Mouse (Mus musculus) gastrocnemius, postnatal 10 days (tissue): Measurements from ENCODE around the gene Egr4. TPM values are rescaled to one million over a fixed set of nuclear protein-coding genes. Genes with fewer than 3 reads are reported as not detected.
A peak's percentile ranks its signal among the peaks of the same experiment; 100 is the strongest.

Source experiments
- DNase-seq: peaks from one replicate; pipeline ENCODE4 v3.0.0; 2021; ENCODE audit warnings: mixed read lengths
- long read RNA-seq, 2 experiments: library from polyadenylated mRNA; stranded (forward); transcript quantifications; one replicate each; pipeline ENCODE4 v2.0.0; 2021
- total RNA-seq, 2 experiments: library from RNA; stranded (reverse); gene quantifications; 2 replicates each; pipeline ENCODE4 v1.2.3; 2021

The Egr4 gene
- not detected for total RNA-seq
- long read RNA-seq, experiment 1 = 0 reads
- long read RNA-seq, experiment 2 = 0 reads

- DNase-seq = peak; percentile 25
Observed at GRCm38 (mm10) chr6:85513531-85513910, at the start of gene Egr4. TSS of gene Egr4 (minus strand) at chr6:85513589.

DNA sequence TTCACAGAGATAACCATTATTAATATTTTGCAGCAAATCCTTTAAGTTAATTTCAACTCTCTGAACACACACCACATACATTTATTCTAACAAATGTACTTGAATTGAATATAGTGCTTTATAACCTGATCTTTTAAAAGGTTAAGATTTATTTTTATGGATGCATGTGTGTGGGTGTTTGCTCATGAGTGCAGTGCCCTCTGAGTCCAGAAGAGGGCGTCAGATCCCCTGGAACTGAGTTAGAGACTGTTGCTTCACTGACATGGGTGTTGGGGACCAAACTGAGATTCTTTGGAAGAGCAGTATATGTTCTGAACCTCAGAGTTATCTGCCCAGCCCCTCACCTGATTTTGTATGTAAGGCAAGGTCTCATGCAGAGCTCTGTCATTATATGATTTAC, 49.0 kb upstream of the Egr4 start:
- no peak for DNase-seq

GRCm38 (mm10) chr6:85547642-85548041, 34.3 kb upstream of the Egr4 start:
- DNase-seq = no peak

DNA sequence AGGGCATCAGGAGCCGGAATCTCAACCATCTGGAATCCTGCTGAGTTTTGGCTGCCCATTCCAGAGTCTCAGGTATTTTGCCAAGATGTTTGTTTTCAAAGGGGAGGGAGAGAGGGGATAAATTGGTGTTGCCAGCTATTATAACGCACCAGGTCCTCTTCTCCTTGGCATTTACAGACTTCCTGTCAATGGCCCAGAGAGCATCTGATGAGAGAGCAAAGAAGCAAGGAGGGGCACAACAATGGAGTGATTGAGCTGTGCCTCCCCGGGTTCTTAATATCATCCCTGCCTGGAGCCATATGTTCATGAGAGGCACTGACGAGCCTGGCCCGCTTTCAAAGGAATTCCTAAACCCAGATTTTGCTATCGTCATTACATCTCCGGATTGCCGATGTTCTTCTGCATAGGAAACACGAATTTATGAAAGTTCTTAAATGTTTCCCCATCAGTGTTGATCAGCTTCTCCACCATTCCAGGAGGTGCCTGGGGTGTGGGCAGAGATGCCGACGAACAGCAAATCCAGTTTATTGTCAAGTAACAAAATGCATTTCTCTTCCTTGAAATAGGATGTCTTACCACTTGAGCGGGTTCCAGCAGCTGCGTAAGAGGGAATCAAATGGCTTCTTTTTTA, 31.0 kb upstream of the Egr4 start:
- no peak for DNase-seq

GRCm38 (mm10) chr6:85543351-85544175, 30.2 kb upstream of the Egr4 start:
- DNase-seq = no peak

DNA sequence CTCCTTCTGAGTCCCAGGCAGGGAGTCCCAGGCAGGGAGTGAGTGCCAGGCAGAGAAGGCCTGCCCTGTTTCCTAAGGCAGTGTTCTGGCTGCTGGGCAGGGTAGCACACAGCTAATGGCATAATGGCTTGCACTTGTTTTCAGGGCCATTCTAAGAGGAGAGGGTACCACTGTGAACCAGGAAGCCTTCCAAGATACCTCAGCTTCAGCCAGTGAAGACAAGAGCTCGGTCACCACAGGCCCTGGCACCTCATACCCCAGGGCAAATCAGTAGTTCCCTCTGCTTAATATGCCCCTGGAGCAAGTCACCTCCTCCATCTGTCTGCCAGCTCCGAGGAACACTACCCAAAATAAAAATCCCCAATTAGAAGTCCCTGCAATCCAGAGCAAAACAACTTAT, 9.4 kb upstream of the Egr4 start:
- DNase-seq = no peak

DNA sequence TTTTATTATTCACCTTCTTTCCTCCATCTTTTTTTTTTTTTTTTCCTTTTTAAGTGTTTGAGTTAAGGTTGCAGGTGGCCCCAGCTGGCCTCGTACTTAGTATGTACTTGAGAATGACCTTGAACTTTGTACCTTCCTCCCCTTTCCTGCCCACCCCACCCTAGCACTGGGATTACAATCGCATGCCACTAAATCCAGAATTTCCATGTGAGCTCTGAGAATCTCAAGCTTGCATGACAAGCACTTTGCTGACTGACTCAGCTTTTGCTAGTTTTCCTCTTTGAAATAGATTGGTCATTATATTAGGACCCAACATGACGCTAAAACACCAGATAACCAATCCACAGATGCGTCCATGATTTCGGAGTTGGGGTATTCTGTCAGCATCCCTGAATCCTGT, 8.6 kb upstream of the Egr4 start:
- DNase-seq = no peak

DNA sequence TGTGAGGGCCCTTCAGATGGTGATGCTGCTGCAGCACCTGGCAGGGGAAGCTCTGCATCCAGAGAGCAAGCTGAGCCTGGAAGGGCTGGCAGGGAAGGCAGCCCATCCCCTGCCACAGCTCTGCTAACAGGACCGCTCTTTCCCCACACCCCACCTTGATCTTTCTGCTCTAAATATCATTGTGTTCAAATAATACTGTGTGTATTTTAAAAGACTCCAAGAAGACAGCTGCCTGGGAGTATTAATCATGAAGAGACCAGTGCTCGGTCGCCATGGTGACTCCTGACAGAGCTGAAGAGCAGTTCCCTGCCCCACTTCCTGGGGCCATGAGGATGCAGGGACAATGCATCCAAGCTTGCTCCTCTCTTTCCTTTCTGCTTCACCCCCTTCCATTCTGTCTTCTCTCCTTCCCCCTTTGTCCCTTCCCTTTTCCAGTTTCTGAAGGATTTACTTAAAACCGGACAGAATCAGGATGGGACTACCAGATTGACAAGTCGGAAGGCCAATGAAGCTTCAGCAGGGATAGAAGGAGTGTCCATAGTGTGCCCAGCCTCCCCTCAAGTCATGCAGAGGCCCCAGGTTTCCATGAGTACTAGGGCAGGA, 4.8 kb upstream of the Egr4 start:
- DNase-seq = no peak

- no peak for DNase-seq
Observed at GRCm38 (mm10) chr6:85515941-85516340, 2.6 kb upstream of the Egr4 start.

DNA sequence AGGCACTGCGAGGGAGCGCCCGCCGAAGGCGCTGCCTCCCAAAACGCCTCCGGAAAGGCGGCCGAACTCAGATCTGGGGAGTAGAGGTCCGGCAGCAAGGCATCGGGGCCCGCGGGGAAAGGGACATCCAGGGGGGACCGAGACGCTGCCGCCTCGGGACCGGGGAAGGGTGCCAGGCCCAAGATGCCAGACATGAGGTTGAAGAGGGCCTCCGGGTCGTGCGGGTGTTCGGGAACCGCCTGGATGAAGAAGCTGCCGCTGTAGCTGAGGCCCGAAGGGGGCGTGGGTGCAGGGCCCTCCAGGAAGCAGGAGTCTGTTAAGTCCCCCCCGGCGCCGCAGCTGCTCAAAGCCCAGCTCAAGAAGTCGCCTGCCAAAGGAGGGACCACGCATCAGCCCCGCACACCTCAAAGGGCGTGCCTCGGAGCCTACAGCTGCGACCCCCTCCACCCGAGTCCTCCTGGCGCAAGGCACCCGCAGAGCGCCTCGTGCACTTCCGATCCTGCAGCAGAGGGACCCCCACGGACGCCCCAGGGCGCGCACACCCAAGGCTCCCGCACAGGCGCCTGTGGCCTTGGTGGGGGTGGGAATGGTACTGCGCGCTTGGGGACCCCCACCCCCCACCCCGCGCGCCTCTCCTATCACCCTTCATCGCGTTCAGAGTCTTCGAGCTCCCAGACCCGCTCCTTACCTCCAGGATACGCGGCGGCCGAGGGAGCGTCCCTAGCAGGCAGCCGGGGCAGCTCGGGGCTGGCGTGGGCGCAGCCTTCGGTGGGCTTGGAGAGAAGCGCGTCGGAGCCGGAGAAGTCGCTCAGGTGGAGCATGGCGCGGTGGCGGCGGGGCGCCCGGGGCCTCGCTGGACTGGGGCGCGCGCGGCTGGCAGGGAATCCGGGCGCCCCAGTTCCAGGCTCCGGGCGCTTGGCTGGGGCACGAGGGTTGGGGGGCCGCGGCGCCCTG, 535 bp downstream of the Egr4 start:
- DNase-seq = no peak

DNA sequence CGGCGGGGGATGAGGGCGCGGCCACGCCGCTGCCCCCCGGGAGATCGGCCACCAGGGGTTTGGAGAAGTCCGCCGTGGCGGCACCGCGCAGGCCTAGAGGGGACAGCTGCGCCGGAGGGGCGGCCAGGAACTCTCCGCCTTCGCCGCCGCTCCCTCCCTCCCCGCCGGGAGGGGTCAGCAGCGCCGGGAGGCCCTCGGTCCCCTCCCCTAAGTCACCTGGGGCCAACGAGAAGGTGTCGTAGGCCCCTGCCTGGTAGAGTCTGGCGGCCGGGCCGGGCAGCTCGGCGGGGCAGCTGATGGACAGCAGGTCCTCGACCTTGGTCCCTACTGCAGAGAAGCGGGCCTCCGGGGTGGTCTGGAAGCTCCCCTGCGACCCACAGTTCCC, 1.3 kb downstream of the Egr4 start:
- no peak for DNase-seq

DNA sequence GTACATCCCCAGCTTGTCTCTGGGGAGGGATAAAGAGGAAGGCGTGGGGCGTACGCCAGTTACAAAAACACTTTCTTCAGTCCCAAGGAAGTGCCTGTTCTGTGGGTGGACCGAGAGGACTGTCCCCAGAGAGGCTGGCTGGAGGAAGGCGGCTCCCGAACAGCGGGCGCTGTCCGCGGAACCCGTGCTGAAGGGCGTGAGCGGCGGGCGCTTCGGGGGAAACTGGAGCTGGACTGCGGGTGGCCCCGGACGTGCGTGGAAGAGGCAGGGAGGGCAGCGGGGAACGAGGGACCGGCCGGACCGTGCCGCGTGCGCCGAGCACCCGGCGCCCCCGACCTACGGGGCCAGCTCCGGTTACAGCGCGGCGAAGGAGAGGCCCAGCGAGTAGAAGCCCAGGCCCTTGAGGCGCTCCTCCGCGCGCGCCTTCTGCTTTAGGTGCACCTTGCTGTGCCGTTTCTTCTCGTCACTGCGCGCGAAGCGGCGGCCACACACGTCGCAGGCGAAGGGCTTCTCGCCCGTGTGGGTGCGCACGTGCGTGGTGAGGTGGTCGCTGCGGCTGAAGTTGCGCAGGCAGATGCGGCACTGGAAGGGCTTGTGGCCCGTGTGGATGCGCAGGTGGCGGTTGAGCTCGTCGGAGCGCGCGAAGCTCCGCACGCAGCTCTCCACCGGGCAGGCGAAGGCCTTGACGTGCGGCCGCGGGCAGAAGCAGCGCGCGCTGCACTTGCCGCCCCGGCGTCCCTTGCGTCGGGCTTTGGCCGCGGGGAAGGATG, 1.9 kb downstream of the Egr4 start:
- peak; percentile 69 for DNase-seq

GRCm38 (mm10) chr6:85510476-85510875, 2.9 kb downstream of the Egr4 start:
- DNase-seq = peak; percentile 34

DNA sequence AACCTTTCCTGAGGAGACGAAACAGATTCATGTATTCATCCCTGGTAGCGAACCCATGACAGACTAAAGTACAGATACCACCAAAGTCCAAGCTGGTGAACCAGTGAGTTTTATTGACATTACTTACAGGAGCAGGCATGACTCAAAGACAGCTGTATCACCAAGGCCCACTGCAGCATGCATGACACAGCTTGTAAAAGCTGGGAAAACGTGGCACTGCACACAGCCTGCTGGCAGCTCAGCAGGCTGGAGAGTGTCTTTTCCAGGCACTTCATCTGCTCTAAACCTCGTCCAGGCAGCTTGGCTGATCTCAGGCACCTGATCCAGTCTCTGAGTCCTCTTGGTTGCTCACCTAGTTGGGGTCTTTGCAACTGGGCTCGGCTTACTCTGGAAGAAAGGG, 4.8 kb downstream of the Egr4 start:
- no peak for DNase-seq

DNA sequence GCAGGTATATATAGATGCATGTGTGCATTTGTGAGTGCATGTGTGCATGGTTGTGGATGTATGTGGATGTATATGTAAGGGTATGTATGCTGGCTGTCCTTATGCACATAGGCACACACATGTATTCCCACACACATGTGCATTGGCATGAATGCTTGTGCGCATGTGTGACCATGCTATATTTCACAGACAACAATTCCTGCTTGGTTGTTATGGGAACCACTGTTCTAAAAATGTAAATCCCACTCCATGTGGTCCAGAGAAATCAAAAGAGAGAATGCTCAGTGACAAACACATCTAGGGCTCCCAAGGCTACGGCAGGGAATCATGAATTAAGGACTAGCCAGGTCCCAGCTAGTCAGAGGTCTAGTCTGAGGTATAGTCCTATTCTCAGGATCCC, 8.5 kb downstream of the Egr4 start:
- no peak for DNase-seq

DNA sequence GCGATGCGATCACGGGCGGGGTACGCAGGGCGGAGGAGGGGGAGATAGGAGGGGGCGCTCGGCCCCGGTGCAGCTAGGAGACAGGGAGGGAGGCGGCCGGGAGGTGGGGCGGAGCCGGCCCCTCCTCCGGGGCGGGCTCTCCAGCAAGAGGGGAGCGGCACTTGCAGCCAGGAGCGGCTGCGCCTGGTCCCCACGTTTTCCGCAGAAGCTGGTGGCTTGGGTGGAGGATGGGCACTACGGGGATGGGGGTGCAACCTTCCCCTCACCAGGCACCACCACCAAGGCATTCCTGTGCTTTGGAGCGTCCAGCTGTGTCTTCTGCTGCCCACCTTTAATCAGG, 10.5 kb downstream of the Egr4 start, which contains the start of gene Fbxo41:
Gene Fbxo41, minus strand, starts transcription at position 84 of the 340 bp plus-strand sequence.
- no peak for DNase-seq

GRCm38 (mm10) chr6:85502103-85502910, 11.1 kb downstream of the Egr4 start:
- DNase-seq = no peak

DNA sequence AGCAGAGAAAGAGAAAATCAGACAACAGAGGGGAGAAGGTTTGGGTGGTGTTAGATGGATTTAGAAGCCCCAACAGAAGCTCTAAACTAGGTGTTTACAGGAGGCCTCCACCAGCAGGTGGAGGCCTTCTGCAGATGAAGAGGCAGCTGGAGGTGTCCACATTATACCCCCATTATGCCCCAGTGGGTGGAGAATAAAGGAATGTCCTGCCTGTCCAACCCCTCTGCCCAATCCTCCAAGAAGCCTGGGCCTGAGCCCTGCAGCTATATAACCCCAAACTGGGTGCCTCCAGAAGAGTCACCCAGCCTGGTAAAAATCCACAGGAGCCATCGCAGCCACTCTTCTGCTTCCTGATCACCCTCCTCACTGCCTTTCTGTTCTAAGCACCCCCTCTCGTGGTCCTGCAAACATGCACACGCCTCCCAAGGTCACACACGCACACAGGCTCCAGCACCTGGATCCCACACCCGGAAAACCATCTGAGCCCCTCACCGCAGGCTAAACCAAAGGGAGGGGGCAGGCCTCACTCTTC, 11.8 kb downstream of the Egr4 start:
- no peak for DNase-seq

DNA sequence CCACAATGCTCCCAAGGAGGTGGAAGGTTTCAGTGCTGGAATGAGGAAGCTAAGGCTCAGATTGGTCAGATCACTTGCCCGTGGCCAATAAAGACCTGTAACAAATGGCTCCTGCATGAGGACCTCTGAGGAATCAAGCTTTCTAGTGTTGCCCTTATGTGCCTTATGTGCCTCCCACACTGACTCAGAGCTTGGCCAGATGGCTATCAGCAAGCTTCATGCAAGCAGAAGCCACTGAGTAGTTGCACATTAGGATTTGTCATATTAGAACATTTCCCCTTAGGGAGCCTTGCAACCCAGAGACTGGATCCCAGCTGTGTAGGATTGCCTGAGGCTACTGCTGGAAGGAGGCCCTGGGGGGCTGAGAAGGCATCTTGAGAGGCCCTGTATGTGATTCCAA, 13.0 kb downstream of the Egr4 start:
- DNase-seq = no peak

DNA sequence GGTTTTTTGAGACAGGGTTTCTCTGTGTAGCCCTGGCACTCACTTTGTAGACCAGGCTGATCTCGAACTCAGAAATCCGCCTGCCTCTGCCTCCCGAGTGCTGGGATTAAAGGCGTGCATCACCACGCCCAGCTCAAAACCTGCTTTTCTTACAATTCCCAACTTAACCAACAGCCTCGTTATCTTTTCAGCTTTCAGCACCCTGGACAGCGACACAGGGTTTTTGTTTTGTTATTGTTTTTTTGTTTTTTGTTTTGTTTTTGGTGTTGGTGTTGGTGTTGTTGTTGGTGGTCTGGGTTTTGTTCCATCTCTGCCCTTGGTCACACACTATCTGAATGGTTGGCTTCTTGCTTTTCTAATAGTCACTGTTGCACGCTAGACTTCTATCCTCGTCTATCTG, 15.2 kb downstream of the Egr4 start:
- DNase-seq = no peak
